Mouse (Mus musculus) CH12.LX (cell line): Measurements from ENCODE around the gene Cracr2a.

Source experiments
- CHD1 ChIP-seq: IDR thresholded peaks from 2 replicates; pipeline ENCODE4 v1.6.1; 2012; ENCODE audit warnings: low read depth, low read length, improper control_type of control experiment, inconsistent platforms
- CHD2 ChIP-seq: IDR thresholded peaks from 2 replicates; pipeline ENCODE4 v1.6.1; 2011; ENCODE audit warnings: low read length, improper control_type of control experiment
- CTCF ChIP-seq, 2 experiments: IDR thresholded peaks in 1 of 2; conservative IDR thresholded peaks in 1 of 2; 2 replicates each; pipeline ENCODE4 v1.5.1; 2011 to 2012; ENCODE audit warnings: low read depth in 2 of 2, low read length in 2 of 2, improper control_type of control experiment in 1 of 2, inconsistent platforms in 1 of 2, mild to moderate bottlenecking in 1 of 2, moderate library complexity in 1 of 2
- ELF1 ChIP-seq: IDR thresholded peaks from 2 replicates; pipeline ENCODE4 v1.6.1; 2014; ENCODE audit warnings: low read depth, mild to moderate bottlenecking, inconsistent platforms, low read length, improper control_type of control experiment
- EP300 ChIP-seq: IDR thresholded peaks from 2 replicates; pipeline ENCODE4 v1.6.1; 2011; ENCODE audit warnings: low read length, improper control_type of control experiment
- ETS1 ChIP-seq: conservative IDR thresholded peaks from 2 replicates; pipeline ENCODE4 v1.6.1; 2012; ENCODE audit warnings: low read depth, mild to moderate bottlenecking, inconsistent platforms, low read length, improper control_type of control experiment, moderate library complexity
- HCFC1 ChIP-seq: IDR thresholded peaks from 2 replicates; pipeline ENCODE4 v1.6.1; 2012; ENCODE audit warnings: low read depth, mild to moderate bottlenecking, inconsistent platforms, low read length, improper control_type of control experiment
- IRF4 ChIP-seq: IDR thresholded peaks from 2 replicates; pipeline ENCODE4 v1.6.1; 2014; ENCODE audit warnings: low read depth, mild to moderate bottlenecking, inconsistent platforms, low read length, improper control_type of control experiment
- MAX ChIP-seq: IDR thresholded peaks from 2 replicates; pipeline ENCODE4 v1.6.1; 2011; ENCODE audit warnings: low read length, improper control_type of control experiment
- MEF2A ChIP-seq: IDR thresholded peaks from 2 replicates; pipeline ENCODE4 v1.6.1; 2014; ENCODE audit warnings: low read depth, mild to moderate bottlenecking, inconsistent platforms, low read length, improper control_type of control experiment, borderline replicate concordance
- POLR2A ChIP-seq: IDR thresholded peaks from 2 replicates; pipeline ENCODE4 v1.6.1; 2011; ENCODE audit warnings: low read depth, mild to moderate bottlenecking, improper control_type of control experiment, low read length
- ZC3H11A ChIP-seq: IDR thresholded peaks from 2 replicates; pipeline ENCODE4 v1.6.1; 2012; ENCODE audit warnings: low read depth, mild to moderate bottlenecking, inconsistent platforms, low read length, improper control_type of control experiment

GRCm38 (mm10) chr6:127663263-127663662, 102.1 kb downstream of the Cracr2a start:
- no peak for TF ChIP-seq ELF1
- no peak for TF ChIP-seq POLR2A
- no peak for TF ChIP-seq CTCF (conservative IDR thresholded peaks at IDR 0.05 in 1 of 2, IDR thresholded peaks at IDR 0.05 in 1 of 2; ENCODE audit: low read depth in 2 of 2, low read length in 2 of 2)
- no peak for TF ChIP-seq MAX
- TF ChIP-seq ETS1 = no peak
- TF ChIP-seq EP300 = no peak
- no peak for TF ChIP-seq ZC3H11A
- TF ChIP-seq HCFC1 = no peak
- TF ChIP-seq MEF2A = no peak
- no peak for TF ChIP-seq IRF4
- TF ChIP-seq CHD1 = no peak
- no peak for TF ChIP-seq CHD2
